Mouse (Mus musculus) layer of hippocampus, postnatal 36 days (tissue): ENCODE data around the gene Ccdc61. TPM values are rescaled to one million over a fixed set of nuclear protein-coding genes. Genes with fewer than 3 reads are reported as not detected.
"Not testable (repeated sequence)": the region's sequence is repeated elsewhere in the genome, so short reads cannot be mapped to it uniquely, and the experiment has no call there.

Experiments used
- DNase-seq, 2 experiments: peaks; one replicate each; pipeline ENCODE4 v3.0.0; 2022
- total RNA-seq, 2 experiments: library from RNA; stranded (reverse); gene quantifications; 2 replicates each; pipeline ENCODE4 v1.2.3; 2021

Gene Ccdc61
- total RNA-seq, 2 experiments from 2014 or later = 11.3 to 12.5 TPM

DNA sequence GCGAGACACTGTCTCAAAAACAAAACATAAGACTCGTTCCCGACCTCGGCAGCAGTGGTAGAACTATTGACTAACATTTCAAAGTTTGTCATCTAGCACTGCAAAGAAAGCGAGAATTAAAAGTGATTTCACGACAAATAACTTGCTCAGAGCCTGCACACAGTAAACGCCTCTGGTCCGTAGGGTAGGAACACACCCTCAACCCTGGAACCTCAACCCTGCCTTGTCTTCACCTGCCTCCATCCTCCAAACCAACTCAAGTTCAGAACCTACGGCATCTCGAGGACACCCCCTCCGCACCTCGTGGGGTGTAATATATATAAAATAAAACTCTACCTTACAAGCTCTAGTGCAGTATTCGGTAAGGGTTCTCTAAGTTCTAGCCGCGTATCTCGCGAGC lies 418 bp downstream of the Ccdc61 start:
- DNase-seq = no peak

DNA sequence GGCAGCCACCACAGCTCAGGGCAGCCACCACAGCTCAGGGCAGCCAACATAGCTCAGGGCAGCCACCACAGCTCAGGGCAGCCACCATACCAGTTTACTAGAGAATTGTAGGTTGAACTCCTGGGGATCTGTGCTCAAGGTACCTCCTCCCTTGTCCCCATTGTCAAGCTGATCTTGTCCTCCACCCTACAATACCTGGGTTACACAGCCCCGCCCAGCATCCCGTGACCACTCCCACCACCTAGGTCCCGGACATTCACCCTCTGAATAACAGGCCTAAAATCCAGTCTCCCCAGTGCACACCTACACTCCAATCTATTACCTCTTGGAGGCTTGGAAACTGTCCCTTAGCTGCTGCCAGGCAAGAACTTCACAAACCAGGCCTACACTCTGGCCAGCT lies 5.2 kb downstream of the Ccdc61 start:
- DNase-seq = no peak

DNA sequence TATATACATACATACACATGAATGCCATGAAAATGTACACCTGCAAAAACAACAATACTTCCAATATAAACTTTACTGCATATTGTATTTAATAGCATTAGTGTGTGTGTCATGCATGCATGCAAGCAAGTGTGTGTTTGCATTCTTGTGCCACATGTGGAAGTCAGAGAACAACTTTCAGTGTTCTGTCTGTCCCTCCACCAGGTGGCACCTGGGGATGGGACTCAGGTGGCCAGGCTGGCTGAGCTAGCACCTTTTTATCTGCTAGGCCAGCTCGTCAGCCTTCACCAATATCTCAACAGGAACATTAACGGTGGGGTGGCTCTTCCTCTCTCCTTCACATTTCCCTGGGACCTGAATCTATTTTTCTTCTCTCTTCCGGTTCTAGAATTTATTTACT lies 7.7 kb downstream of the Ccdc61 start:
- DNase-seq = no peak

DNA sequence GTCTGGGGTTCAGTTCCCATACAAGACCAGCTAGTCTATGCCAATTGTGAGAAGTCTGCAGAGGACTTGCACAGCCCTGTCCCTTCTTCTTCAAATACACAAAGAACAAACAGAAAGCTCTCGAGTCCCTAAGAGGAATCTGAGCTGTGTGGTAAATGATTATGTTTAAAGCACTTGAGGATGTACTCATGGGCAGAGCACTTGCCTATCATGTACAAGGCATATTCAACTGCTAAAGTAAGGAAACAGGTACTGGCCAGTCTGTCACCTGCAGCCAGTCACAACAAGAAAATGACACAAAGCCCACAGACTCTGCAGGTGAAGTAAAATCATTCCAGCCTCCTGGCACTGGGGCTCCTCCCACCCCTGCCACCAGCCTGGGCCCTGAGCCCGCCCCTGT lies 9.7 kb downstream of the Ccdc61 start:
- DNase-seq = no peak

DNA sequence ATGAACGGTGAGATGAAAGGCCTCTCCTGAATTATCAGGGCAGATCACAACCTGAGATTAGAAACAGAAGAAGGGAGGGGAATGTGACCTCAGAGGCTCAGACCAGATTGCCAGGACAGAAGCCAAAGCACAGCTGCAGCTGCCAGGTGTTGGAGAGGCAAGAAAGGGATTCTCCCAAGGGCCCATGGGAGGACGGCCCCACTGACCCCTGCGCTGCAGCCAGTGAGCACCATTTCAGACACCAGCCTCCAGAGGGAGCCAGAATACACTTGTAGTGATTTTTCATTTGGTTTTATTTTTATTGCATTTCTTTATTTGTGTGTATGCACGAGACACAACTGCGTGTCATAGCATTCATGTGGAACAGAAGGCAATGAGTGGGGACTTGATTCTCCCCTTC lies 13.7 kb downstream of the Ccdc61 start:
- peak; percentile 25 to 55 for DNase-seq

DNA sequence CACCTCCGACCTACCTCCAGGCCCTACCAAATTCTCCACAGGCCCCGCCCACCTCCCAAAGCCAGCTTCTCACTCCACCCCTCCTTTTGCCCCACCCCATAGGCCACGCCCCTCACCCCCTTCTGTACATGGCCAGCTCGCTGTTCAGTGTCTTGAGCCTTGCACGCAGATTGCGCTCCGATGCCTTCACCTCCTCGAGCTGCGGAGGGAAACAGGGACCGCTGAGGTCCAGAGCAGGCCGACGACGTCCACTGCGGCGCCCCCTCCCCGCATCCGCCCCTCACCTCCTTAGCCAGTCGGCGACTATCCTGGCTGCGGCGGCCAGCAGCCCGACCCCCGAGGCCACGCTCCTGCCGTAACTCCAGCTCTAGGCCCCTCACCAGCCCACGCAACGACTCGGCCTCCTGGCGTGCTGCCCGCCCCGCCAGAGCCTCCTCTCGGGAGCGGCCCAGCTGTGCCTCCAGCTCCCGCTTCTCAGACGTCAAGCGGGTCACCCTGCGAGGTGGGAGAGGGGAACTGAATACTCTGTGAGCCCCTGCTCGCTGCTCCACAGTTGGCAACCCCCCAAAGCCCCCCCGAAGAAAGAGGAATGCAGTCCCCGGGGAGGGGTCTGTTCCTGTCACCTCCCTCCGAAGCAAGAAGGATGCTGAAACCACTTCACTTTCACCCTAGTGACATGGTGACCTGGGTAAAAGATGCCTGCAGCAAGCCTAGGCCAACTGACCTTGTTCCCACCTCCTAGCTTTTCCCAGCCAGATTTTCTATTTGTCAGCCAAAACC lies 16.4 kb downstream of the Ccdc61 start:
- peak; percentile 41 to 43 for DNase-seq

DNA sequence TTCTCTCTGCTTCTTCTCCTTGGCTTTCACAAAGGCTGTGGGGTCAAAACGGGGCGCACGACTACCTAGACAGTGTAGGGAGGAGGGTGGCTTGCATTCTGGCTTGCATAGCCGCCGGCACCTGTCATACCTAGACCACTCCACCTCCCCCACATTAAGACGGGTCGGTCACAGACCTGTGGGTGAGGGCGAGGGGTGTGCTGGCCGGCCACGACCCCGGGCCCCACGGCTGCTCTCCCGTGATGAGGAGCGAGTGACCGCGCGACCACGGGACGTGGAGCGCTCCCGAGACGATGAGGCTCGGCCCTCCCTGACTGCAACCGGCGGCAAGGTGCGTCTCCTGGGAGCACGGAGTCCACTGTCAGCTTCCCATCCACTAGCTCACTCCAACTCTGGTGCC lies 17.2 kb downstream of the Ccdc61 start:
- DNase-seq = no peak

DNA sequence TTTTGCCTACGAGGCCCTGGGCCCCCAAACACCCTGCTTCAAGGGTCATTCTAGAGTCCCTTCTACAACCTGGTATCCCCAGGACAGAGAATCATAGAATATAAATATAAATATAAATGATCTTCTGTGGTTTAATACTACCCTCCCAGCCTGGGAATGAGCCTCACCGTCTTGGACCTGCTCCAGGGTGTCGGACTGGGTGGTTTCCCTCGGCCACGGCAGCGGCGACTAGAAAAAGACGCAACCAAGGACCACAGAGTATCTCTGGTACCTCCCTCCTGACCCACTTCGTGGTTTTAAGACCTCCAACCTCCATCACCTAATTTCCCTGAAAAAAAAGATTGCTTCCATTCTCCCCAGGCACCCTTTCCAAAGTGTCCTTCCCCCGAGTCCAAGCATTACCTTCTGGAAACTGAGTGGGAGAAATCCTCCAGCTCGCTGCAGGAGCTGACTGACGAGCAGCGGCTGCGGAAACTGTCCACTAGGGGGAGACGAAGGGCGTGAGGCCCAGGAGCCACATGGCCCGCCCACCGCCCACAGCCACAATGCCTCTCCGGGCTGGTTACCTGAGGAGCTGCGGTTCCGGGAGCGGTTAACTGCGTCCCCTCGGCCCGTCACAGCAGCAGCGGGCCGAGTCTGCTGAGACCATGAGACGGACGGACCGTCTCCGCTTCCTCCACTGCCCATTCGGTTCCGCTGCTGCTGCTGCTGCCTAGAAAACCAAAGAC lies 18.2 kb downstream of the Ccdc61 start:
- DNase-seq = peak; percentile 88

DNA sequence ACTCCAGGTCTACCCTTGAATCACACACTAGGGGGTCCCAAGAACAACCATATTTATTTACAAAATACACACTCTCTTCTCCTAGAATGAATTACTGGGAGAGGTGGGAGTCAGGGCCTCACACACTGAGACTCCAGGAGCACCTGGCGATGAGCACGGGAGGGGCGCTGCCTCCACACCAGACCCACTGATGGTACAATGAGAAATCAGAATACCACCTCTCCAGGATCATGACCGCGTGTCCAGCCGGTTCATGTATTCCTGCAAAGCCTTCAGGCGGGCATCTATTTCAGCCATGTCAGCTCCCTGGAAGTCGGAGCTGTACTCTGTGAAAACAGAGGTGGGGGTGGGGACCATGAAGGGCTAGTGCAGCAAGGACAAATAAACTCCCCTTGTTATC lies 19.4 kb downstream of the Ccdc61 start:
- no peak for DNase-seq

DNA sequence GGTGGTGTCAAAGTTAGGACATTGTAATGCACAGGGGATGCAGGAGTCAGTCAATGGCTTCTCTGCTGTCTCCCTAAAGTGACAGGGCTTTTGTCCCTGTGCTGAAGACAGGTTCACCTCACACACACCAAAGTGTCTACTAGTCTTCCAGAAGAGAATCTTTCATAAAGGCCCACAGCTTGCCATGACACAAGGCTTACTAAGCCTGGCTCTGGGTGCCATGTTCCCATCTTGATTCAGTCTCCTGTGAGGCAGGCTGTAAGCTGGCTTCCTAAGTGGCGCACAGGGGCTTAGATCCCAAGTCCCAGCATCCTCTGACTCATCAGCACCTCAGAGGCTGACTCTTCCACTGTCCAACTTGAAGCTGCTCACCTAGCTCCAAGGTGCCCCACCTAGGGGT lies 23.3 kb downstream of the Ccdc61 start:
- DNase-seq = no peak

DNA sequence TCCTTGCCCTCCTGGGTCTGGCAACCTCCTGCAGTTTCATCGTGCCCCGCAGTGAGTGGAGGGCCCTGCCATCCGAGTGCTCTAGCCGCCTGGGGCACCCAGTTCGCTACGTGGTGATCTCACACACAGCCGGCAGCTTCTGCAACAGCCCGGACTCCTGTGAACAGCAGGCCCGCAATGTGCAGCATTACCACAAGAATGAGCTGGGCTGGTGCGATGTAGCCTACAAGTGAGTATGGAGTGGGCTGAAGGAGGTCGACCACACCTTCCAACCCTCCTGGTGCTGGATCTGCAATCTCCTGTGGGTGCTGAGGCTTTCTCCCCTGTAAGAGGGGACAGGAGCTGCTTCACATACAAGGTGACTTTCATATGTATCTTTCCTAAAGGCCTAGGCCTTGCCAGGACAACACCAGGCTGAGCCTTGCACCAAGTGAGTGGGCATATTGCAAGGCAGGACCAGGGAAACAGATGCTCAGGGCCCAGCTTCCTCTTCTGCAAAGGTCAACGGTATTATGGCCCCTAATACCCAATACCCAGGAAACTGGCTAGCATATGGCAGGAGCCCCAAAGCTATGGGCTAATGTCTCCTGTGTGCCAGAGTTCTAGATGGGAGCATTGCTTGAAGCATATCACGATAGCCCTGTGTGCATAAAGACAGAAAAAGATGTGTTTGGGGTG lies 25.3 kb downstream of the Ccdc61 start:
- no peak for DNase-seq

DNA sequence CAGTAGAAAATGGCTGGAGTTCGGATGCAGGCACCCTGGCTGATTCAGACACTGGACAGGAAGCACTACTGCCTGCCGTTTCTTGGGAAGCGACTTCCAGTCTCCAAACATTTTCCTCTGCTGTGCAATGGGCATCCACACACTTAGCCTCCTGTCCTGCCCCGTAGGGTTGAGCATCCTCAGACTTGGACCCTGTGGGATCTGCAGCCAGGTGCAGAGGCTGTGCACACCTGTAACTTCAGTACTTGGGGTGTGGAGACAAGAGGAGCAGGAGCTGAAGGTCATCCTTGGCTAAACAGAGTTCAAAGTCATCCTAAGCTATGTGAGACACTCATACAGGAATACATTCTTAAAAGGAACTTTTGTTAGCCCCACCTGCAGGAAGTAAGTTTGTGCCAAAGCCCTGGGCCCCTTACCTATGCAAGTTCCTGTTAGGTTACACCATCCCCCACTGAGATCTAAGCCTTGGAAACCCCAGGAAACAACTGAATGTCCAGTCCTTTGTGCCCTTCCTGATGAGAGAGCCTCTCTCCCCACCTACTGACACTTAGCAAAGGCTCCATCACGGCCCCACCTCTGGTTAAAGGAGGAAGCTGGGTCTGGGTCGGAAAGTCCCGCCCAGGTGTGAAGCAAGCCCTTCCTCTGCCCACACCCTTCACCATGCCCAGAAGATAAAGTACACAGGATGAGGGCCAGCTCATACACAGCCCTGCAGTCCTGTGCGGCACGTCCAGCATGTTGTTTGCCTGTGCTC lies 26.0 kb downstream of the Ccdc61 start:
- DNase-seq = no peak

DNA sequence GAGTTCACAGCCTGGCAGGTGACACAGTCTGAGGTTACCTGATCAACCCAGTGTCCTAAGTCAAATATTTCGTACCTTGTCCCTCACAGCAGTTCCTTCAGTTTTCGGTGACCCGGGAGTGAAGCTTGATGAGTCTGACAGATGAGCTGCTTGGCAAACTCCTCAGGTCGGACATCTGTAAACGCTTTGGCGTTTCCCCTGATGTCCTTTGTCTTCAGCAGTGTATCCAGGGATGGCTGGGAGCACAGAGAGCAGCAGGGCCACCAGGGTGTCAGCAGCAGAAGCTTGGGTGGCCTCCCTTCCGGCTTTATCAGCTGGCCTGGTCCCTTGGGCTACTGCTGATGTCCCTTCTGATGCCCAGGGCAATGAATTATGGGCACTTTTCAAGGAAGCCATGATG lies 31.5 kb downstream of the Ccdc61 start:
- no peak for DNase-seq

DNA sequence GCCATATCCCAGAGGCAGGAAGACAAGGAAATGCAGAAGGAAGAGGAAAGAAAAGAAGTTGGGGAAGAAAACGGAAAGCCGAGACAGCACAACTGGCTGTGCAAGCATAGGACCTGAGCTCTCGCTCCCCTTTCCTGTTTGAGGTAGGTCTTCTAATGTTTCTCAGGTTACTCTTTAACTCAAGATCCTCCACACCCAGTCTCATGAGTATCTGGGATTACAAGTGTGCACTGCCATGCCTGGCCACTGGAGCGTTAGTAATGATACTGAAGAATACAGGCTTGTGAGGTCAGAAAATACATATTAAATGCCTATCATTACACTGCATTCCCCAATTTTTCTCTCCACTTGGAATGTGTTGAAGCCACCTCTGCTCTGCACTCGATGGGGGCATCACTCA lies 34.8 kb downstream of the Ccdc61 start:
- no peak for DNase-seq

DNA sequence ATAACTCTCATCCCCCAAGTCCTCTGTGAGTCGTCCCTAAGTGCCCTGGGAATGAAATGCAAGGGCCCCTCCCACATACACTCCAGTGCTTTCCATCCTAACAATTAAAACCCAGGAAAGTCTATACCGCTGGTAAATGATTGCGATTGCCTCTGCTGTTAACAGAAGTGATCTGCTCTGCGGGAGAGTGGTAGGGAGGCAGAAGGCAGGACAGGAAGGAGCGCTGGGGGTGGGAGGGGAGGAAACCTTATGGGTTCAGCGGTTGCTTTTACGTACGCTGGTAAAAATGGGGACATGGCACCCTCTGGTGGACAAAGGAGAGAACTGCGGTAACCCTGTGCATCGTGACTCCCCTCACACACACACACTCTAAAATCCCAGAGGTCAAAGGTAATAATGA lies 37.0 kb downstream of the Ccdc61 start:
- peak; percentile 58 to 67 for DNase-seq

DNA sequence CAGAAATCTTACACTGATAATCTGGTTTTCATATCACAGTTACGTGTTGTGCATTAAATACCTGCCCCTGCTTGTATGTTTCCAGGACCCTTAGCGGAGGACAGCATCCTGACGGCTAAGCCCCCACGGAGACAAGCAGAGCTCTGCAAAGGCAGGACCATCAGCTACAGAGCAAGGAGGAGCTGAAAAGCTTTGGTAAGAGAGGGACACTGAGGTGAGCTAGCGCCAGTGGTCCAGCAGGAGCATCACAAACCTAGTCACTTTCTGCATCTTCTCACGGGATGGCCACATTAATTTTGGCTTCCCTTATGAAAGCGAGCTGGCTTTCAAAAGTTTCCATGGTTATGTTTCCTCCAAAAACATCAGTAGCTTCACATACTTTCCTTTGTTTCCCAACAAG lies 37.4 kb downstream of the Ccdc61 start:
- no peak for DNase-seq

DNA sequence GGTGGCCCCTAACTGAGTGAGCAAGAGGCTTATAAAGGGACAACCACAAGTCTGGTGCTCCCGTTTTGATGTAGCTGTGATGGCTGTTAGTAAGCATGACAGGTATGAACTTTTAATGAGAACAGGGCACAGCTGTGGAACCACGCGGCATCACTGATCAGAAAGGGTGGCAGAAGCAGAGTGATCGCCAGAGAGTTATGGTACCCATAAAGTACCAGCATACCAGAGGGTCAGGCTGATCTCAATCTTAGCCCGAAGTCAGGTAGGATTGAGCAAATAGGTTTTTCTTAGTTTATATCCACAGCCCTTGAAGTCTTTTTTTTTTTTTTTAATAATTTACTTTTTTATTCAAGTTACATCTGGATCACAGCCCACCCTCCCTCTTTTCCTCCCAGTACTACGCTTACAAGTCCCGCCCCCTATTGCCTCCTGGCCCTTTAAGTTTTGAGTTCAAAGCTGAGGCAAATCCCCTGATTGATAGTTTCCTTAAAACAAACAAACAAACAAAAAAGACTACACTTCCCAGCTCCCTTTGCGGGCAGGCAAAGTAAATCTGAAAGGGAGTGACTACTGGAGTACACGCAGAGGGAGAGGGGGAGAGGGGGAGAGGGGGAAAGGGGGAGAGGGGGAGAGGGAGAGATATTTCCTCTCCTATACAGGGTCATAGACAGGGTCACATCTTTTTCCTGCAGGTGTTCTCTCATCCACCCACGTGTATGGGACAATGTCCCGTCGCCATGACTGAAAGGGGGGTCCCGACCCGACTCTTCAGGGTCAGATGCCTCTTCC lies 38.0 kb downstream of the Ccdc61 start:
- DNase-seq = no peak

DNA sequence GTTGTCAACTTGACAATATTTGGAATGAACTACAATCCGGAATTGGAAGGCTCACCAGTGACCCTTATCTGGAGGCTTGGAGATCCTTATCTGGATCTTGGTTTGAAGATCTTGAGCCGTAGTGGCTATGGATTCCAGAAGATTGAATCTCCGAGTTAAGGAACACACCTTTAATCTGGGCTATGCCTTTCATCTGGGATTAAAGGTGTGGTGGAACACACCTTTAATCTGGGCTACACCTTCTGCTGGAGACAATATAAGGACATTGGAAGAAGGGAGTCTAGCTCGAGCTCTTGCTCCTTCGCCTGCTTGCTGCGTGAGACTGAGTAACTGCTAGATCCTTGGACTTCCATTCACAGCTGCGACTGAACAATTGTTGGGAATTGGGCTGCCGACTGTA lies 39.2 kb downstream of the Ccdc61 start, which contains the start of gene Pglyrp1:
Pglyrp1 (plus strand) TSS at position 301 of the 400 bp plus-strand sequence.
- DNase-seq = not testable (repeated sequence)

DNA sequence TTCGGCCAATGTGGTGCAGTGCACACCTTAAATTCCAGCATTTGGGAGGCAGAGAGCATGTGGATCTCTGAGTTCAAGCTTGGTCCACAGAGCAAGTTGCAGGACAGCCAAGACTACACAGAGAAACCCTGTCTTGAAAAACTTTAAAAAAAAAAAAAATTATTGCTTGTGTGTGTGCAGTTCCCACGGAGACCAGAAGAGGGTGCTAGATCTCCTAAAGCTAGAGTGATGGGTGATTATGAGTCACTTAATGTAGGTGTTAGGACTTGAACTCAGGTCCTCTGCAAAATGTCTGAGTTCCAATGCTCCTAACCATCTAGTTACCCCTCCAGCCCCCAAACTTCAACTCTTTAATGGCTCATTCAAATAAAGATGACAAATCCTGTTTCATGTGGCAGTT lies 41.7 kb downstream of the Ccdc61 start:
- no peak for DNase-seq

DNA sequence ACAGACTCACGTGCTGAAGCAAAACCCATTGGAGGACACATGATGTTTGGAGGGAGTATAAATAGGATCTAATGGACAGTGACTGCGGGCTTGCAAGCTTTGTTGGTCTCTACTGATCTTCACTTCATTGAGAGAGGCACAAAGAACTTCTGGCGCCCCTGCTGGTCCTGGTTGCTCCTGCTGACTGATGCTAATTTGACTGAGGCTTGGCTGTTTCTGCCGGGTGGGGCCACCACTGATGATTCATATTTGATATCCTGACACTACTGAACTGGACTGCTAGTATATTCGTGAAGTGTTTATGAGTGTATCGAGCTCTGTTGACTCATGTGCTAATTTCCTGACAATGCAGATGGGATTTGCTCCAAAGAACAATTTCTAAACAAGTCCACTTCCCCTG lies 47.4 kb downstream of the Ccdc61 start:
- DNase-seq = no peak

DNA sequence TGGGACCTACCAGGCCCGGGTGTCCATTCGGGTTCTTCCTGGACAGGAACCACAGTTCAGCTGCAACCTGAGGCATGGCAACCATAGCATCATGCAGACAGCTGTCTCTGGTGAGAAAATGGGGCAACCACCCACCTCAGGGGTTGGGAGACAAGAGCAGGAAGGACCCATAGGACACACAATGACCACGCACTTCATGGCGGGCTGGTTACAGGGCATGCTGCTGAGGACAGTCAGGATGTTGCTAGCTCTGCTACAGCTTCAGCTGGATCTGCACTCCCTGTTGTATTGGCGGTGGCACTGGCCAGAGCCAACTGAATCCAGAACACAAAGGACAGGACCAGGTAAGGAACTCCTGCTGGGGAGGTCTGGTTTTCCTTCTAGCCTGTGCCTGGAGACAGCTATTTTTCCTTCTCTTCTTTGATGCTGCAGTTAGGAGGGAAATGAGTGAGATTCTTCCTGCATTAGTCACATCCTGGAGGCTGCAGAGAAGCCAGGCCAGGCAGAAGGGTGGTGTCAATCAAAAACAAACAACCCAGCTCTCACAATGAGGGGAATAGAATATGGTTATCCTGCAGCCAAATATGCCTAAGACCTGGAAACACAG lies 51.8 kb downstream of the Ccdc61 start:
- DNase-seq = no peak
